Mouse (Mus musculus) C2C12 (cell line): ENCODE data around the gene Rnf144a. TPM values are rescaled to one million over a fixed set of nuclear protein-coding genes. Genes with fewer than 3 reads are reported as not detected.
"Not testable (repeated sequence)": the region's sequence is repeated elsewhere in the genome, so short reads cannot be mapped to it uniquely, and the experiment has no call there.

Source experiments
- H3K27me3 ChIP-seq: one replicate; pipeline ENCODE4 v1.6.1; 2011; ENCODE audit not compliant: control insufficient read depth, insufficient read depth, insufficient read length
- H3K36me3 ChIP-seq: one replicate; pipeline ENCODE4 v1.6.1; 2011; ENCODE audit not compliant: control insufficient read depth, insufficient read depth
- H3K4me3 ChIP-seq: one replicate; pipeline ENCODE4 v1.5.1; 2011; ENCODE audit warnings: mild to moderate bottlenecking, control low read depth; ENCODE audit not compliant: poor library complexity, insufficient read depth, severe bottlenecking
- H3K79me2 ChIP-seq: one replicate; pipeline ENCODE4 v1.6.1; 2011; ENCODE audit not compliant: control insufficient read depth, insufficient read depth
- H3K79me3 ChIP-seq: one replicate; pipeline ENCODE4 v1.6.1; 2011; ENCODE audit warnings: low read depth, control low read depth
- H3ac ChIP-seq: one replicate; pipeline ENCODE3; 2011; ENCODE audit warnings: low read depth; ENCODE audit not compliant: control insufficient read depth, insufficient read length
- CEBPB ChIP-seq: IDR thresholded peaks from one replicate; pipeline ENCODE4 v1.6.1; 2011; ENCODE audit warnings: low read depth, mild to moderate bottlenecking, control low read depth, moderate library complexity
- CTCF ChIP-seq: IDR thresholded peaks from one replicate; pipeline ENCODE4 v1.5.1; 2011; ENCODE audit not compliant: control insufficient read depth, insufficient read depth, insufficient read length
- FOSL1 ChIP-seq: IDR thresholded peaks from one replicate; pipeline ENCODE4 v1.8.0; 2011; ENCODE audit warnings: mild to moderate bottlenecking, low read length; ENCODE audit not compliant: poor library complexity, insufficient read depth, severe bottlenecking
- MAX ChIP-seq: IDR thresholded peaks from one replicate; pipeline ENCODE4 v1.6.1; 2011; ENCODE audit warnings: mild to moderate bottlenecking, control low read depth
- MYOD1 ChIP-seq: IDR thresholded peaks from one replicate; pipeline ENCODE4 v1.6.1; 2011; ENCODE audit warnings: low read depth; ENCODE audit not compliant: control insufficient read depth, insufficient read length
- MYOG ChIP-seq: IDR thresholded peaks from one replicate; pipeline ENCODE4 v1.6.1; 2011; ENCODE audit not compliant: control insufficient read depth, insufficient read length; ENCODE audit errors: extremely low read depth
- USF1 ChIP-seq: IDR thresholded peaks from one replicate; pipeline ENCODE4 v1.6.1; 2011; ENCODE audit warnings: low read depth, mild to moderate bottlenecking, control low read depth, moderate library complexity
- polyA plus RNA-seq: library from polyadenylated mRNA; unstranded; fragments of >200 nt; fragmentation: generic; extraction: Trizol; gene quantifications from one replicate; pipeline ENCODE4 v1.2.1, GENCODE M21; 2012; ENCODE audit warnings: missing spikeins

The Rnf144a gene
- polyA plus RNA-seq, 1 experiment = not detected

GRCm38 (mm10) chr12:26316261-26316660 lies 98.8 kb downstream of the Rnf144a start:
- no peaks in the 10 kb centered on the region for H3K79me3 ChIP-seq
- H3K4me3 ChIP-seq = no peak overlapping the region
- no peaks in the 10 kb centered on the region for H3K36me3 ChIP-seq
- TF ChIP-seq CEBPB = no peak
- no peak for TF ChIP-seq CTCF
- TF ChIP-seq MAX = no peak
- no peak for TF ChIP-seq MYOG
- TF ChIP-seq USF1 = no peak
- no peak for TF ChIP-seq FOSL1
- TF ChIP-seq MYOD1 = no peak
- H3K79me2 ChIP-seq = no peaks in the 10 kb centered on the region
- no peak overlapping the region for H3ac ChIP-seq
- H3K27me3 ChIP-seq = no peaks in the 10 kb centered on the region

- Histone ChIP-seq H3ac (no peak overlapping the region), H3K36me3 (no peaks in the 10 kb centered on the region), H3K79me2 (no peaks in the 10 kb centered on the region), H3K27me3 (no peaks in the 10 kb centered on the region), H3K79me3 (no peaks in the 10 kb centered on the region), H3K4me3 (no peak overlapping the region)
- TF ChIP-seq MAX = no peak
- no peak for TF ChIP-seq CEBPB
- no peak for TF ChIP-seq CTCF
- TF ChIP-seq MYOD1 = no peak
- no peak for TF ChIP-seq USF1
- no peak for TF ChIP-seq MYOG
- TF ChIP-seq FOSL1 = no peak
These were observed 100.1 kb downstream of the Rnf144a start for GRCm38 (mm10) chr12:26314959-26315358.

GRCm38 (mm10) chr12:26311548-26311947 lies 103.5 kb downstream of the Rnf144a start:
- TF ChIP-seq USF1 (no peak), FOSL1 (no peak), MAX (no peak), CEBPB (no peak), MYOD1 (no peak), MYOG (no peak), CTCF (no peak)
- no peak overlapping the region for H3K4me3 ChIP-seq
- H3K36me3 ChIP-seq = no peaks in the 10 kb centered on the region
- no peaks in the 10 kb centered on the region for H3K79me2 ChIP-seq
- no peaks in the 10 kb centered on the region for H3K27me3 ChIP-seq
- H3K79me3 ChIP-seq = no peaks in the 10 kb centered on the region
- no peak overlapping the region for H3ac ChIP-seq

GRCm38 (mm10) chr12:26310247-26310646 lies 104.8 kb downstream of the Rnf144a start:
- Histone ChIP-seq H3K36me3 (no peaks in the 10 kb centered on the region), H3ac (no peak overlapping the region), H3K4me3 (no peak overlapping the region), H3K79me2 (no peaks in the 10 kb centered on the region), H3K79me3 (no peaks in the 10 kb centered on the region), H3K27me3 (no peaks in the 10 kb centered on the region)
- TF ChIP-seq MYOD1 (no peak), USF1 (no peak), MAX (no peak), MYOG (no peak), CTCF (no peak), CEBPB (no peak), FOSL1 (no peak)

- no peak overlapping the region for H3ac ChIP-seq
- TF ChIP-seq MYOG (no peak), USF1 (no peak), FOSL1 (no peak), CTCF (no peak), CEBPB (no peak), MAX (no peak), MYOD1 (no peak)
- no peaks in the 10 kb centered on the region for H3K79me3 ChIP-seq
- no peaks in the 10 kb centered on the region for H3K36me3 ChIP-seq
- no peaks in the 10 kb centered on the region for H3K79me2 ChIP-seq
- H3K4me3 ChIP-seq = no peak overlapping the region
- no peaks in the 10 kb centered on the region for H3K27me3 ChIP-seq
These were observed 112.2 kb downstream of the Rnf144a start for GRCm38 (mm10) chr12:26302886-26303285.

- no peak overlapping the region for H3ac ChIP-seq
- H3K79me2 ChIP-seq = no peaks in the 10 kb centered on the region
- no peaks in the 10 kb centered on the region for H3K27me3 ChIP-seq
- no peak overlapping the region for H3K4me3 ChIP-seq
- H3K79me3 ChIP-seq = no peaks in the 10 kb centered on the region
- no peak for TF ChIP-seq FOSL1
- no peak for TF ChIP-seq CTCF
- TF ChIP-seq MYOG = no peak
- no peak for TF ChIP-seq USF1
- no peak for TF ChIP-seq MAX
- TF ChIP-seq CEBPB = no peak
- TF ChIP-seq MYOD1 = no peak
- no peaks in the 10 kb centered on the region for H3K36me3 ChIP-seq
These were observed 115.5 kb downstream of the Rnf144a start for GRCm38 (mm10) chr12:26299515-26300090.

- not testable (repeated sequence) for H3K4me3 ChIP-seq, H3ac ChIP-seq, H3K27me3 ChIP-seq, H3K79me2 ChIP-seq, H3K79me3 ChIP-seq, H3K36me3 ChIP-seq
These were observed 119.1 kb downstream of the Rnf144a start for GRCm38 (mm10) chr12:26295995-26296394.
